In the genomic region with DNA sequence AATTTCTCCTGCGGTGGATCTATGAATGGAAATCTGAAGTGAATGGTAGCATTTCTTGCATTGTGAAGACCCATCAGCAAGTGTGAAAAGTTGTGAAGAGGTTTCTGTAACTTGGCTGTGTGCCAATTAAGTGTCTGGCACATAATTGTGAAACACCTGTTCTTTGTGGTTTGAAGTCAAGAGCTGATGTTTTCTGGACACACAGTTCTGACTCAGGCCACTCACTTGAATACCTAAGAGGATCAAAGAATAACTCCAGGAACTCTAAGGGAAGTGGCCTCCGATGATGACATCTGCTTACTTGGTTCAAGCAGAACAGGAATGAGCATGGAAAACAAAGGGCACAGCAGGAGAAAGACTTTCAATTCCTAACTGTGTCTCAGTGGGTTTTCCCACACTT, we compare ENCODE assay signal across 25 mouse cellular contexts.
A peak's percentile ranks its signal among the peaks of the same experiment; 100 is the strongest.
DNase-seq lines count a peak whose midpoint lies in the region; ATAC-seq and TF ChIP-seq lines count a peak whose summit lies in the region.
"Had no signal": no experiment of that assay in that cellular context is flagged by ENCODE, and none has a peak within 500 bp of the region (broad histone marks: within the 10 kb centered on the region; RNA-seq: fewer than 3 reads in every experiment).

No protein-coding gene starts in this region.

- H3K9me3 ChIP-seq in neural tube, embryonic 11.5 days (ENCODE audit: control insufficient read depth, low read length): no peaks in the 10 kb centered on the region
- no peaks in the 10 kb centered on the region for H3K9me3 ChIP-seq in lung, postnatal 0 days (ENCODE audit: low read length)
- H3K9me3 ChIP-seq in forebrain, embryonic 10.5 days: no peaks in the 10 kb centered on the region
- H3K9me3 ChIP-seq: embryonic facial prominence, embryonic 15.5 days; forebrain, embryonic 15.5 days; limb, embryonic 12.5 days; midbrain, embryonic 12.5 days; neural tube, embryonic 12.5 days had no signal

- ATAC-seq in neural tube, embryonic 11.5 days (ENCODE audit: insufficient read depth, low FRiP score, low TSS enrichment): 0 out of 2 replicates have a peak, but pooled peaks have one; percentile 27
- peak; percentile 95 for ATAC-seq in lung, postnatal 0 days
- ATAC-seq: activated CD4-positive, CD25-positive, alpha-beta regulatory T cell, adult 4 months; CD4-positive, CD25-positive, alpha-beta regulatory T cell, adult 4 months; forebrain, embryonic 15.5 days; hindbrain, embryonic 16.5 days; intestine, postnatal 0 days; liver, postnatal 0 days had no signal

- H3K27ac ChIP-seq in neural tube, embryonic 11.5 days (ENCODE audit: low read depth, low read length): no peak overlapping the region
- no peak overlapping the region for H3K27ac ChIP-seq in lung, postnatal 0 days (ENCODE audit: low read length)
- no peak overlapping the region for H3K27ac ChIP-seq in forebrain, embryonic 10.5 days
- H3K27ac ChIP-seq: embryonic facial prominence, embryonic 15.5 days; forebrain, embryonic 15.5 days; limb, embryonic 12.5 days; midbrain, embryonic 12.5 days; neural tube, embryonic 12.5 days had no signal

- peak; percentile 94 for TF ChIP-seq EP300 in lung, postnatal 0 days (IDR thresholded peaks at IDR 0.05)

- H3K4me2 ChIP-seq in neural tube, embryonic 11.5 days (ENCODE audit: low read depth): no peak overlapping the region
- H3K4me2 ChIP-seq in lung, postnatal 0 days (replicated peaks; ENCODE audit: low read depth, low read length): no peak overlapping the region
- H3K4me2 ChIP-seq: embryonic facial prominence, embryonic 15.5 days; forebrain, embryonic 15.5 days; limb, embryonic 12.5 days; liver, embryonic 11.5 days; midbrain, embryonic 12.5 days; neural tube, embryonic 12.5 days had no signal

- H3K9ac ChIP-seq in neural tube, embryonic 11.5 days (ENCODE audit: low read length): no peak overlapping the region
- no peak overlapping the region for H3K9ac ChIP-seq in lung, postnatal 0 days (replicated peaks; ENCODE audit: low read depth)
- H3K9ac ChIP-seq: embryonic facial prominence, embryonic 15.5 days; forebrain, embryonic 15.5 days; limb, embryonic 12.5 days; liver, postnatal 0 days; midbrain, embryonic 12.5 days; neural tube, embryonic 12.5 days had no signal

- H3K36me3 ChIP-seq in neural tube, embryonic 11.5 days (ENCODE audit: control insufficient read depth, insufficient read depth, low read length): no peaks in the 10 kb centered on the region
- H3K36me3 ChIP-seq in lung, postnatal 0 days (ENCODE audit: insufficient read depth, low read length): no peaks in the 10 kb centered on the region
- no peaks in the 10 kb centered on the region for H3K36me3 ChIP-seq in forebrain, embryonic 10.5 days (replicated peaks)
- H3K36me3 ChIP-seq: embryonic facial prominence, embryonic 15.5 days; forebrain, embryonic 15.5 days; limb, embryonic 12.5 days; midbrain, embryonic 12.5 days; neural tube, embryonic 12.5 days had no signal

- DNase-seq in embryo, embryonic 11 days: peak; percentile 17
- DNase-seq in embryo, embryonic 9.5 days (ENCODE audit: extremely low spot score): no peak
- no peak for DNase-seq in neural tube, embryonic 11.5 days (ENCODE audit: low spot score)
- no peak for DNase-seq in neural tube, embryonic 10.5 days (ENCODE audit: extremely low spot score, low spot score)
- peak; percentile 92 for DNase-seq in lung, postnatal 0 days (ENCODE audit: low spot score)
- DNase-seq in forebrain, embryonic 10.5 days (ENCODE audit: extremely low spot score, low spot score): no peak
- no peak for DNase-seq in thymus, postnatal 10 days (ENCODE audit: low spot score in 2 of 2)
- DNase-seq in gastrocnemius, postnatal 36 days: no peak
- DNase-seq: adrenal gland, adult 8-10 months; cerebellum, adult 18-20 months; cerebellum, postnatal 14 days; gastrocnemius, postnatal 25 days; kidney, postnatal 25 days; liver, postnatal 0 days; thymus, postnatal 25 days had no signal

- WGBS in neural tube, embryonic 11.5 days: 35% methylated on average over 2 of the region's 2 CpGs
- WGBS in lung, postnatal 0 days: 30% methylated on average over 2 of the region's 2 CpGs
- 66% methylated on average over 2 of the region's 2 CpGs for WGBS in forebrain, embryonic 10.5 days

- intact Hi-C loops in gastrocnemius, postnatal 36 days (cut with DNase I): no loop called here

- no peak overlapping the region for H3K4me3 ChIP-seq in neural tube, embryonic 11.5 days (ENCODE audit: low read depth, low read length)
- no peak overlapping the region for H3K4me3 ChIP-seq in lung, postnatal 0 days (ENCODE audit: low read depth, low read length)
- H3K4me3 ChIP-seq in forebrain, embryonic 10.5 days: no peak overlapping the region
- H3K4me3 ChIP-seq: embryonic facial prominence, embryonic 15.5 days; forebrain, embryonic 15.5 days; limb, embryonic 12.5 days; midbrain, embryonic 12.5 days; neural tube, embryonic 12.5 days had no signal

- H3K4me1 ChIP-seq in neural tube, embryonic 11.5 days (ENCODE audit: control insufficient read depth, insufficient read depth, low read length): no peaks in the 10 kb centered on the region
- no peaks in the 10 kb centered on the region for H3K4me1 ChIP-seq in lung, postnatal 0 days (ENCODE audit: insufficient read depth, low read depth, low read length)
- no peaks in the 10 kb centered on the region; the same call in 1 of the 2 replicates for H3K4me1 ChIP-seq in forebrain, embryonic 10.5 days
- H3K4me1 ChIP-seq: embryonic facial prominence, embryonic 15.5 days; forebrain, embryonic 15.5 days; midbrain, embryonic 12.5 days; neural tube, embryonic 12.5 days had no signal

- no peaks in the 10 kb centered on the region for H3K27me3 ChIP-seq in neural tube, embryonic 11.5 days (ENCODE audit: control insufficient read depth, insufficient read depth, low read length)
- no peaks in the 10 kb centered on the region for H3K27me3 ChIP-seq in lung, postnatal 0 days (replicated peaks; ENCODE audit: insufficient read depth, low read length)
- H3K27me3 ChIP-seq in forebrain, embryonic 10.5 days (ENCODE audit: poor library complexity, severe bottlenecking): no peaks in the 10 kb centered on the region
- H3K27me3 ChIP-seq: embryonic facial prominence, embryonic 15.5 days; forebrain, embryonic 15.5 days; midbrain, embryonic 12.5 days; neural tube, embryonic 12.5 days had no signal

- TF ChIP-seq CTCF in lung, postnatal 0 days (IDR thresholded peaks at IDR 0.05): no peak

Comparison
In these comparisons a context has a peak if more than half of its experiments do, and no peak if none do; other contexts are left out.
1. DNase-seq: peak in embryo, embryonic 11 days (single experiment) and lung, postnatal 0 days (single experiment); none in embryo, embryonic 9.5 days (single experiment), neural tube, embryonic 11.5 days (single experiment), neural tube, embryonic 10.5 days (single experiment), forebrain, embryonic 10.5 days (single experiment), thymus, postnatal 10 days (0 of 2) and gastrocnemius, postnatal 36 days (0 of 2).